Mouse (Mus musculus): ENCODE data around the gene Josd2. TPM values are rescaled to one million over a fixed set of nuclear protein-coding genes. Genes with fewer than 3 reads are reported as not detected.
A peak's percentile ranks its signal among the peaks of the same experiment; 100 is the strongest.

The Josd2 gene
- polyA plus RNA-seq, 1 experiment from 2014 or later = 169 TPM

- WGBS (ENCODE audit: insufficient replicate concordance) = 61% methylated on average over 57 of the region's 57 CpGs
- no peak overlapping the region for H3K27ac ChIP-seq (ENCODE audit: low read depth, low read length)
- H3K4me3 ChIP-seq (ENCODE audit: low read depth, low read length) = no peak overlapping the region
- H3K9ac ChIP-seq (ENCODE audit: low read depth, low read length) = no peak overlapping the region
- no peaks in the 10 kb centered on the region for H3K9me3 ChIP-seq (replicated peaks; ENCODE audit: control insufficient read depth, low read length)
- no peak overlapping the region; the same call in 1 of the 2 replicates for H3K4me2 ChIP-seq
- H3K4me1 ChIP-seq (ENCODE audit: control insufficient read depth, insufficient read depth, low read length) = peaks cover 23% of the 10 kb centered on the region
- no peaks in the 10 kb centered on the region for H3K36me3 ChIP-seq (ENCODE audit: control insufficient read depth, insufficient read depth, low read length)
- ATAC-seq (replicated peaks; ENCODE audit: insufficient number of reproducible peaks, low FRiP score, low TSS enrichment) = no peak
- peaks cover 46% of the 10 kb centered on the region for H3K27me3 ChIP-seq (ENCODE audit: control insufficient read depth, insufficient read depth, low read length)
Observed at GRCm38 (mm10) chr7:44461503-44462217, 6.1 kb upstream of the Josd2 start.

- 15% methylated on average over 68 of the region's 77 CpGs for WGBS (ENCODE audit: insufficient replicate concordance)
- no peak for ATAC-seq (replicated peaks; ENCODE audit: insufficient number of reproducible peaks, low FRiP score, low TSS enrichment)
- Histone ChIP-seq H3K9ac (ENCODE audit: low read depth, low read length) (no peak overlapping the region), H3K4me2 (peak overlapping the region; percentile 58), H3K27me3 (ENCODE audit: control insufficient read depth, insufficient read depth, low read length) (peaks cover 46% of the 10 kb centered on the region), H3K4me3 (ENCODE audit: low read depth, low read length) (peak overlapping the region; percentile 31), H3K9me3 (replicated peaks; ENCODE audit: control insufficient read depth, low read length) (no peaks in the 10 kb centered on the region), H3K36me3 (ENCODE audit: control insufficient read depth, insufficient read depth, low read length) (no peaks in the 10 kb centered on the region), H3K4me1 (ENCODE audit: control insufficient read depth, insufficient read depth, low read length) (peaks cover 23% of the 10 kb centered on the region), H3K27ac (ENCODE audit: low read depth, low read length) (no peak overlapping the region)
Observed at GRCm38 (mm10) chr7:44462218-44463055, 5.3 kb upstream of the Josd2 start.

DNA sequence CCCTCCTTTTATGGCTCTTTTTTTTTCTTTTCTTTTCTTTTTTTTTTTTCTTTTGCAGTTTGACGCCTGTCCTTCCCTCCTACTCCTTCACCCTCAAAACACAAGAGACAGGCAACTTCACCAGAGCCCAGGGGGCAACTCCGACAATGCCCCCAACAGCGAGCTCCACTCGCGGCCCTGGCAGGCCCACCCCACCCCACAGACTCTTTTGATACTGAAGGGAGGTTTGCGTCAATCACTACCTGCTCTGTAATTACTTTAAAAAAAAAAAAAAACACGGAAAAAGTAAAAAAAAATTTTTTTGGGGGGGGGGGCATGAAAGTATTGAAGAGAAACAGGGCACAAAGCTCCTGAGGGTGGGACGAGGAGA lies 4.7 kb upstream of the Josd2 start:
- 25% methylated on average over 8 of the region's 8 CpGs for WGBS (ENCODE audit: insufficient replicate concordance)
- Histone ChIP-seq H3K9me3 (replicated peaks; ENCODE audit: control insufficient read depth, low read length) (no peaks in the 10 kb centered on the region), H3K27me3 (ENCODE audit: control insufficient read depth, insufficient read depth, low read length) (peaks cover 46% of the 10 kb centered on the region), H3K4me2 (peak overlapping the region; percentile 58), H3K9ac (ENCODE audit: low read depth, low read length) (no peak overlapping the region), H3K4me1 (ENCODE audit: control insufficient read depth, insufficient read depth, low read length) (peaks cover 23% of the 10 kb centered on the region), H3K36me3 (ENCODE audit: control insufficient read depth, insufficient read depth, low read length) (no peaks in the 10 kb centered on the region), H3K27ac (ENCODE audit: low read depth, low read length) (no peak overlapping the region), H3K4me3 (ENCODE audit: low read depth, low read length) (no peak overlapping the region)
- no peak for ATAC-seq (replicated peaks; ENCODE audit: insufficient number of reproducible peaks, low FRiP score, low TSS enrichment)

DNA sequence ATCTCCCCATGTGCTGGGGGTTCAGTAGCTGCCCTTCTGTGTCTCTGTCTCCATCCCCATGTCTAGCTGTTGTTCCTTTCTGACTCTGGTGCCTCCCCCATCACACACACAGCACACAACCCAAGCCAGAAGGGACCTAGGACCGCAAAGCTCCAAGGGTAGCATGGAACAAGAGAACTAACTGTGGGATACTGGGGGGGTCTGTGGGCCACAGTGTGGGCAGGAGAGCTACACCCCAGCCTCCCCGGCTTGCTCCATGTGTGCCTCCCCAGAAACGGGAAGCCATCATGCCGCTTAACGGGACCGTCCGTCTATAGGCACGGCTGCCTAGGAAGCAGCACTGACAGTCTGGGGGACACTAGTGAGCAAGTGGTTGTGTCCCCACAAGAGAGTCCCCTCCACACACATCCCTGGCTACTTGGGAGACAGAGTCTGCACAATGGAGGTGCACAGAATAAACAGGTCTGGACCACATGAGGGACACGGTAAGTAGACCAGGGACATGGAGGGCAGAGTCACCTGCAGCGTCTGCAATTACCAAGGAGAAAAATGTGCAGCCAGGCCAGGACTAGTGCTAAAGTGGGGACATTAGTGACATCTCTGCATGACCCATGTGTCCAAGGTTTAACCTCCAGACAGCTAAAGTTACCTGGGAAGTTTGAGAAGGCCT lies 4.1 kb upstream of the Josd2 start:
- no peak for ATAC-seq (replicated peaks; ENCODE audit: insufficient number of reproducible peaks, low FRiP score, low TSS enrichment)
- Histone ChIP-seq H3K4me3 (ENCODE audit: low read depth, low read length) (no peak overlapping the region), H3K9me3 (replicated peaks; ENCODE audit: control insufficient read depth, low read length) (no peaks in the 10 kb centered on the region), H3K4me2 (no peak overlapping the region), H3K36me3 (ENCODE audit: control insufficient read depth, insufficient read depth, low read length) (no peaks in the 10 kb centered on the region), H3K9ac (ENCODE audit: low read depth, low read length) (peak overlapping the region; percentile 22; the same call in 1 of the 2 replicates), H3K4me1 (ENCODE audit: control insufficient read depth, insufficient read depth, low read length) (peaks cover 28% of the 10 kb centered on the region), H3K27ac (ENCODE audit: low read depth, low read length) (no peak overlapping the region), H3K27me3 (ENCODE audit: control insufficient read depth, insufficient read depth, low read length) (peaks cover 46% of the 10 kb centered on the region)
- WGBS (ENCODE audit: insufficient replicate concordance) = 82% methylated on average over 10 of the region's 10 CpGs

- Histone ChIP-seq H3K27ac (ENCODE audit: low read depth, low read length) (0 out of 2 replicates have a peak overlapping the region, but pooled peaks have one; percentile 16), H3K4me1 (ENCODE audit: control insufficient read depth, insufficient read depth, low read length) (peaks cover 36% of the 10 kb centered on the region), H3K4me3 (ENCODE audit: low read depth, low read length) (no peak overlapping the region), H3K9me3 (replicated peaks; ENCODE audit: control insufficient read depth, low read length) (no peaks in the 10 kb centered on the region), H3K4me2 (no peak overlapping the region), H3K9ac (ENCODE audit: low read depth, low read length) (no peak overlapping the region; the same call in 1 of the 2 replicates), H3K36me3 (ENCODE audit: control insufficient read depth, insufficient read depth, low read length) (no peaks in the 10 kb centered on the region), H3K27me3 (ENCODE audit: control insufficient read depth, insufficient read depth, low read length) (peaks cover 44% of the 10 kb centered on the region)
- no peak for ATAC-seq (replicated peaks; ENCODE audit: insufficient number of reproducible peaks, low FRiP score, low TSS enrichment)
- 27% methylated on average over 4 of the region's 4 CpGs for WGBS (ENCODE audit: insufficient replicate concordance)
Observed at GRCm38 (mm10) chr7:44464511-44464910, 3.3 kb upstream of the Josd2 start.

DNA sequence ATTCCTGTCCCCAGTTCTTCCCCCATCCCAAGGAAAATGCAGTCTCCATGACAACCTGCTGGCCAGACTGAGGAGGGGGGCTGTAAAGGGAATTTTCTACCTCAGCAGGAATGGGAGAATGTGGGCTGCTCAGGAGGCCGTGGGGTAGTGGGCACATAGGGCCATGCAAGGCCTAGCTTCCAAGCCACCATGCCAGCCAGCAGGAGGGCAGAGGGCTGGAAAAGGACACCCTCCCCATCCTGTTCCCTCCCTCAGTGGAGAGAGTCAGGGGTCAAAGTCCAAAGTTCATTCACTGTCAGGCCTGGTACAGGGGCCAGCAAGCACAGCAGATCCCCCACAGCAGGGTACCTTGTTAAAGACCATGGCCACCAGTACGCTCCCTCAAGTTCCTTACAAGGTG lies 2.7 kb upstream of the Josd2 start, which contains the start of gene Aspdh:
Gene Aspdh, plus strand, starts transcription at position 281 of the 400 bp plus-strand sequence.
- Histone ChIP-seq H3K4me1 (ENCODE audit: control insufficient read depth, insufficient read depth, low read length) (peaks cover 42% of the 10 kb centered on the region), H3K9me3 (replicated peaks; ENCODE audit: control insufficient read depth, low read length) (no peaks in the 10 kb centered on the region), H3K4me3 (ENCODE audit: low read depth, low read length) (no peak within 1 kb of the TSS), H3K27ac (ENCODE audit: low read depth, low read length) (peak within 1 kb of the TSS; percentile 16; the same call in 1 of the 2 replicates), H3K27me3 (ENCODE audit: control insufficient read depth, insufficient read depth, low read length) (peaks cover 41% of the 10 kb centered on the region), H3K4me2 (no peak within 1 kb of the TSS), H3K36me3 (ENCODE audit: control insufficient read depth, insufficient read depth, low read length) (no peaks in the 10 kb centered on the region), H3K9ac (ENCODE audit: low read depth, low read length) (no peak within 1 kb of the TSS; the same call in 1 of the 2 replicates)
- ATAC-seq (replicated peaks; ENCODE audit: insufficient number of reproducible peaks, low FRiP score, low TSS enrichment) = no peak
- WGBS (ENCODE audit: insufficient replicate concordance) = 65% methylated on average over 2 of the region's 2 CpGs

- Histone ChIP-seq H3K9ac (ENCODE audit: low read depth, low read length) (peak overlapping the region; percentile 39; the same call in 1 of the 2 replicates), H3K9me3 (replicated peaks; ENCODE audit: control insufficient read depth, low read length) (no peaks in the 10 kb centered on the region), H3K4me2 (no peak overlapping the region), H3K4me1 (ENCODE audit: control insufficient read depth, insufficient read depth, low read length) (peaks cover 53% of the 10 kb centered on the region), H3K4me3 (ENCODE audit: low read depth, low read length) (no peak overlapping the region), H3K27me3 (ENCODE audit: control insufficient read depth, insufficient read depth, low read length) (peaks cover 32% of the 10 kb centered on the region), H3K27ac (ENCODE audit: low read depth, low read length) (no peak overlapping the region; the same call in 1 of the 2 replicates), H3K36me3 (ENCODE audit: control insufficient read depth, insufficient read depth, low read length) (no peaks in the 10 kb centered on the region)
- WGBS (ENCODE audit: insufficient replicate concordance) = 73% methylated on average over 10 of the region's 10 CpGs
- no peak for ATAC-seq (replicated peaks; ENCODE audit: insufficient number of reproducible peaks, low FRiP score, low TSS enrichment)
Observed at GRCm38 (mm10) chr7:44466006-44466887, 1.5 kb upstream of the Josd2 start.

Data from heart, embryonic 11.5 days (tissue).